Mouse (Mus musculus) ES-Bruce4 (cell line): ENCODE results near the gene Gm18596. TPM values are rescaled to one million over a fixed set of nuclear protein-coding genes. Genes with fewer than 3 reads are reported as not detected.
"Not testable (repeated sequence)": the region's sequence is repeated elsewhere in the genome, so short reads cannot be mapped to it uniquely, and the experiment has no call there.

Source experiments
- H3K27ac ChIP-seq: 2 replicates; pipeline ENCODE4 v1.5.1; 2012; ENCODE audit warnings: low read length, inconsistent platforms; ENCODE audit not compliant: insufficient read depth
- H3K27me3 ChIP-seq: 2 replicates; pipeline ENCODE4 v1.6.1; 2012; ENCODE audit warnings: mild to moderate bottlenecking, low read length, inconsistent platforms; ENCODE audit not compliant: control insufficient read depth, poor library complexity, insufficient read depth, severe bottlenecking
- H3K36me3 ChIP-seq: 2 replicates; pipeline ENCODE4 v1.6.1; 2012; ENCODE audit warnings: inconsistent platforms, mild to moderate bottlenecking, low read length, moderate library complexity; ENCODE audit not compliant: control insufficient read depth, poor library complexity, insufficient read depth, severe bottlenecking
- H3K4me1 ChIP-seq: one replicate; pipeline ENCODE4 v1.8.1; 2011; ENCODE audit warnings: low read length; ENCODE audit not compliant: control insufficient read depth, insufficient read depth
- H3K4me3 ChIP-seq: 2 replicates; pipeline ENCODE4 v1.5.1; 2011; ENCODE audit warnings: low read depth, mild to moderate bottlenecking, low read length
- H3K9ac ChIP-seq: 2 replicates; pipeline ENCODE4 v1.6.1; 2012; ENCODE audit warnings: low read depth, mild to moderate bottlenecking, inconsistent platforms; ENCODE audit not compliant: poor library complexity, severe bottlenecking
- H3K9me3 ChIP-seq: replicated peaks from 2 replicates; pipeline ENCODE4 v1.6.1; 2012; ENCODE audit warnings: mild to moderate bottlenecking, low read length, inconsistent platforms; ENCODE audit not compliant: control insufficient read depth, poor library complexity, insufficient read depth, severe bottlenecking
- CTCF ChIP-seq: IDR thresholded peaks from one replicate; pipeline ENCODE4 v1.8.1; 2011; ENCODE audit warnings: low read depth, low read length
- EP300 ChIP-seq: IDR thresholded peaks from 2 replicates; pipeline ENCODE4 v1.6.1; 2011; ENCODE audit warnings: low read depth, low read length; ENCODE audit not compliant: insufficient read depth
- POLR2A ChIP-seq: IDR thresholded peaks from one replicate; pipeline ENCODE4 v1.8.1; 2011; ENCODE audit warnings: low read length; ENCODE audit not compliant: insufficient read depth
- polyA plus RNA-seq: library from polyadenylated mRNA; stranded (reverse); fragments of >200 nt; gene quantifications from 2 replicates; pipeline ENCODE4 v1.2.4, GENCODE M21; 2011; ENCODE audit warnings: low read depth; ENCODE audit not compliant: missing spikeins, insufficient read depth, insufficient read length

Gene Gm18596
- polyA plus RNA-seq, 1 experiment: not detected

GRCm38 (mm10) chr10:77713734-77714133 lies 28.7 kb downstream of the Gm18596 start:
- Histone ChIP-seq H3K4me3 (no peak overlapping the region), H3K4me1 (no peaks in the 10 kb centered on the region), H3K36me3 (no peaks in the 10 kb centered on the region), H3K9me3 (no peaks in the 10 kb centered on the region), H3K27me3 (no peaks in the 10 kb centered on the region), H3K9ac (no peak overlapping the region), H3K27ac (no peak overlapping the region)
- no peak for TF ChIP-seq EP300
- TF ChIP-seq POLR2A: no peak
- TF ChIP-seq CTCF: no peak

DNA sequence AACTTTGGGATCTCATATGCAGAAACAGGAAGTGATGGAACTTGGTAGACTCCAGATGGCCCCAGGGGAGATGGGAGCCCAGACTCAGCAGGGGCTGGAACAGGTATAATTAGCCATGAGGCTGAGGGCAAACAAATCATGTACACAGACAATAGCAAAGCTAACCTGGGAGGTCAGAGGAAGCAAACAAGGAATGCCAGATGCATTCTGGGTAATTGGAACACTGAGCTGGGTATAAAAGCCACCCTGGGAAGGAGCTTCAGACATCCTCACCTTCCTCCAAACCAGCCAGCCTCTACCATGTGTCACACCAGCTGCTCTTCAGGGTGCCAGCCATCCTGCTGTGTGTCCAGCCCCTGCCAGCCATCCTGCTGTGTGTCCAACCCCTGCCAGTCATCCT lies 31.3 kb downstream of the Gm18596 start, which contains the start of gene Gm10024:
Gene Gm10024, plus strand, starts transcription at position 301 of the 400 bp plus-strand sequence.
- H3K4me3 ChIP-seq, H3K36me3 ChIP-seq, H3K9me3 ChIP-seq, H3K27ac ChIP-seq, H3K4me1 ChIP-seq, H3K27me3 ChIP-seq, H3K9ac ChIP-seq: not testable (repeated sequence)

DNA sequence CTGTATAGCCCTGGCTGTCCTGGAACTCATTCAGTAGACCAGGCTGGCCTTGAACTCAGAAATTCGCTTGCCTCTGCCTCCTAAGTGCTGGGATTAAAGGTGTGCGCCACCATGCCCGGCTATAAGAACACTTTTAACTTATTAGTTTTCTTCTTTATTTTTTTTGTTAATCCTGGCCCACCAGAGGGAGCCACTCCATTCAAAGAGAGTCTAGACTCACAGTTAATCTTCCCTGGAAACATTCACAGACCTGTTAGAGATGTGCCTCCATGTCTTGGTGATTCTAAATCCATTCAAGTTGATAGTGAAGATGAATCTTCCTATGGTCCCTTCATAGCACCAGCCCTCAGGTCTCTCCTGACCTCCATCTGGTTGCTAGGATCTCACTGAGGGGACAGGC lies 32.6 kb downstream of the Gm18596 start:
- Histone ChIP-seq H3K27me3 (no peaks in the 10 kb centered on the region), H3K4me3 (no peak overlapping the region), H3K4me1 (no peaks in the 10 kb centered on the region), H3K36me3 (no peaks in the 10 kb centered on the region), H3K9me3 (no peaks in the 10 kb centered on the region), H3K27ac (no peak overlapping the region), H3K9ac (no peak overlapping the region)
- TF ChIP-seq CTCF (no peak), EP300 (no peak), POLR2A (no peak)

DNA sequence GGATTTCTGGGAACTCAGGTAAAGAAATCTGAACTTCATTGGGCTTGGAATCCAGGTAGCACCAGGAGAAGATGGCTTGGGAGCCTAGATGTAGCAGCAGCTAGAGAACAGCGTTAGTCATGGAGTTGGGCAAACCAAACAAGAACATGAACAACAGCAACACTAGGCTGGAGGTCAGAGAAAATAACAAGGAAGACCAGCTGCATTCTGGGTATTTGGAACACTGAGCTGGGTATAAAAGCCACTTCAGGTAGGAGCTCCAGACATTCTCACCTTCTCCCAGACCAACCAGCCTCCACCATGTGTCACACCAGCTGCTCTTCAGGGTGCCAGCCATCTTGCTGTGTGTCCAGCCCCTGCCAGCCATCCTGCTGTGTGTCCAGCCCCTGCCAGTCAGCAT lies 36.1 kb downstream of the Gm18596 start, which contains the start of gene Gm10272:
Gene Gm10272, plus strand, starts transcription at position 301 of the 400 bp plus-strand sequence.
- Histone ChIP-seq H3K4me1 (no peaks in the 10 kb centered on the region), H3K4me3 (no peak within 1 kb of the TSS), H3K36me3 (no peaks in the 10 kb centered on the region), H3K9me3 (no peaks in the 10 kb centered on the region), H3K27ac (no peak within 1 kb of the TSS), H3K9ac (no peak within 1 kb of the TSS), H3K27me3 (no peaks in the 10 kb centered on the region)
- TF ChIP-seq EP300: no peak
- no peak for TF ChIP-seq CTCF
- TF ChIP-seq POLR2A: no peak

- Histone ChIP-seq H3K36me3 (no peaks in the 10 kb centered on the region), H3K9me3 (no peaks in the 10 kb centered on the region), H3K4me3 (no peak within 1 kb of the TSS), H3K9ac (no peak within 1 kb of the TSS), H3K4me1 (no peaks in the 10 kb centered on the region), H3K27me3 (no peaks in the 10 kb centered on the region), H3K27ac (no peak within 1 kb of the TSS)
- TF ChIP-seq CTCF (no peak), POLR2A (no peak), EP300 (no peak)
These were observed 45.3 kb downstream of the Gm18596 start, which contains the start of gene Gm9508 for GRCm38 (mm10) chr10:77697133-77697532. TSS of gene Gm9508 (minus strand) at chr10:77697233.

Other genes with a start within 250 kb of the Gm18596 start
- gene Fam207a, start 226.9 kb downstream of the Gm18596 start, polyA plus RNA-seq: 23.2 and 24.3 TPM in 2 replicates
- 0.61 and 0.82 TPM in 2 replicates for gene Itgb2, start 212.4 kb downstream of the Gm18596 start, polyA plus RNA-seq
- gene Pttg1ip, start 160.9 kb downstream of the Gm18596 start, polyA plus RNA-seq: 83.2 and 89.6 TPM in 2 replicates
- 218 and 242 TPM in 2 replicates for gene Sumo3, start 136.5 kb downstream of the Gm18596 start, polyA plus RNA-seq
- gene Gm49325, start 136.4 kb downstream of the Gm18596 start, polyA plus RNA-seq: 50.7 and 57.6 TPM in 2 replicates
- 40.2 and 43.2 TPM in 2 replicates for gene Ube2g2, start 120.4 kb downstream of the Gm18596 start, polyA plus RNA-seq
- 0.91 and 1.2 TPM in 2 replicates for gene Tspear, start 56.1 kb downstream of the Gm18596 start, polyA plus RNA-seq
- not detected in 2 replicates for gene Gm19402, start 51.9 kb downstream of the Gm18596 start, polyA plus RNA-seq
- gene Gm9508, start 45.4 kb downstream of the Gm18596 start, polyA plus RNA-seq: not detected in 2 replicates
- gene Gm10272, start 36.0 kb downstream of the Gm18596 start, polyA plus RNA-seq: not detected in 2 replicates
- gene Gm10024, start 31.2 kb downstream of the Gm18596 start, polyA plus RNA-seq: not detected in 2 replicates
- not detected in 2 replicates for gene Gm10142, start 26.8 kb downstream of the Gm18596 start, polyA plus RNA-seq
- not detected in 2 replicates for gene Krtap12-1, start 22.0 kb downstream of the Gm18596 start, polyA plus RNA-seq
- gene Gm10100, start 16.2 kb downstream of the Gm18596 start, polyA plus RNA-seq: not detected in 2 replicates
- not detected in 2 replicates for gene Gm9736, start 8.7 kb upstream of the Gm18596 start, polyA plus RNA-seq
- gene Gm3233, start 17.0 kb upstream of the Gm18596 start, polyA plus RNA-seq: not detected in 2 replicates
- not detected in 2 replicates for gene Gm3238, start 28.7 kb upstream of the Gm18596 start, polyA plus RNA-seq
- gene Gm7138, start 34.3 kb upstream of the Gm18596 start, polyA plus RNA-seq: not detected in 2 replicates
- not detected in 2 replicates for gene Gm3250, start 39.9 kb upstream of the Gm18596 start, polyA plus RNA-seq
- gene Gm7137, start 45.6 kb upstream of the Gm18596 start, polyA plus RNA-seq: not detected in 2 replicates
- gene Gm9639, start 52.4 kb upstream of the Gm18596 start, polyA plus RNA-seq: not detected in 2 replicates
- gene Gm19668, start 56.5 kb upstream of the Gm18596 start, polyA plus RNA-seq: not detected in 2 replicates
- gene Gm9507, start 69.2 kb upstream of the Gm18596 start, polyA plus RNA-seq: not detected in 2 replicates
- gene Gm2696, start 72.0 kb upstream of the Gm18596 start, polyA plus RNA-seq: not detected in 2 replicates
- gene Krtap10-4, start 84.5 kb upstream of the Gm18596 start, polyA plus RNA-seq: not detected in 2 replicates
- gene Krtap10-10, start 93.3 kb upstream of the Gm18596 start, polyA plus RNA-seq: not detected in 2 replicates
- not detected in 2 replicates for gene Gm36176, start 104.2 kb upstream of the Gm18596 start, polyA plus RNA-seq
- gene Gm10318, start 110.2 kb upstream of the Gm18596 start, polyA plus RNA-seq: not detected in 2 replicates
- gene Gm3285, start 119.3 kb upstream of the Gm18596 start, polyA plus RNA-seq: not detected in 2 replicates
- 5.6 and 6.3 TPM in 2 replicates for gene Lrrc3, start 159.9 kb upstream of the Gm18596 start, polyA plus RNA-seq
- 0.07 TPM in 1 of 2 replicates, not detected in the other for gene Trpm2, start 227.9 kb upstream of the Gm18596 start, polyA plus RNA-seq
- gene 1810043G02Rik, start 235.9 kb upstream of the Gm18596 start, polyA plus RNA-seq: 4.2 and 4.7 TPM in 2 replicates